In genomic region chrX:16911911-16912310, GRCm38 (mm10) we compare ENCODE assay signal across 11 mouse cellular contexts. TPM values are rescaled to one million over a fixed set of nuclear protein-coding genes. Genes with fewer than 3 reads are reported as not detected.
DNase-seq lines count a peak whose midpoint lies in the region; ATAC-seq lines count a peak whose summit lies in the region.
"Had no signal": no experiment of that assay in that cellular context is flagged by ENCODE, and none has a peak within 500 bp of the region (broad histone marks: within the 10 kb centered on the region; RNA-seq: fewer than 3 reads in every experiment).

No protein-coding gene starts in this region.

- H3K9ac ChIP-seq in heart, embryonic 16.5 days (ENCODE audit: low read length): no peak overlapping the region
- H3K9ac ChIP-seq in neural tube, embryonic 11.5 days (ENCODE audit: low read length): no peak overlapping the region
- no peak overlapping the region for H3K9ac ChIP-seq in limb, embryonic 12.5 days (replicated peaks)
- H3K9ac ChIP-seq in stomach, embryonic 16.5 days (ENCODE audit: low read length): no peak overlapping the region

- H3K27ac ChIP-seq in heart, embryonic 16.5 days (ENCODE audit: low read length): no peak overlapping the region
- H3K27ac ChIP-seq in neural tube, embryonic 11.5 days (ENCODE audit: low read depth, low read length): no peak overlapping the region; the same call in 1 of the 2 replicates
- H3K27ac ChIP-seq in limb, embryonic 12.5 days: no peak overlapping the region
- H3K27ac ChIP-seq in stomach, embryonic 16.5 days (ENCODE audit: low read length): no peak overlapping the region

- DNase-seq in heart, postnatal 14 days: no peak
- DNase-seq in neural tube, embryonic 11.5 days (ENCODE audit: low spot score): no peak
- DNase-seq in neural tube, embryonic 10.5 days (ENCODE audit: extremely low spot score, low spot score): no peak
- no peak for DNase-seq in adrenal gland, adult (ENCODE audit: inconsistent age in 2 of 2, low spot score in 1 of 2)
- no peak for DNase-seq in urinary bladder, postnatal 25 days (ENCODE audit: low spot score)
- DNase-seq: heart, postnatal 36 days had no signal

- ATAC-seq in heart, embryonic 16.5 days (replicated peaks; ENCODE audit: extremely low read depth, insufficient read depth, low FRiP score): no peak
- no peak for ATAC-seq in neural tube, embryonic 11.5 days (ENCODE audit: insufficient read depth, low FRiP score, low TSS enrichment)
- ATAC-seq in limb, embryonic 12.5 days (ENCODE audit: insufficient number of reproducible peaks, insufficient read depth, low FRiP score, low TSS enrichment, low read depth): no peak
- no peak for ATAC-seq in stomach, embryonic 16.5 days (ENCODE audit: insufficient read depth, low FRiP score)
- ATAC-seq: CD4-positive, CD25-positive, alpha-beta regulatory T cell, adult 4 months had no signal

- H3K4me3 ChIP-seq in heart, embryonic 16.5 days (ENCODE audit: low read length): peak overlapping the region; percentile 30; the same call in 1 of the 2 replicates
- H3K4me3 ChIP-seq in neural tube, embryonic 11.5 days (ENCODE audit: low read depth, low read length): no peak overlapping the region; the same call in 1 of the 2 replicates
- H3K4me3 ChIP-seq in limb, embryonic 12.5 days (replicated peaks): no peak overlapping the region
- 0 out of 2 replicates have a peak overlapping the region, but pooled peaks have one; percentile 8 for H3K4me3 ChIP-seq in stomach, embryonic 16.5 days (replicated peaks; ENCODE audit: low read length)
- H3K4me3 ChIP-seq: megakaryocyte, embryonic 14.5 days had no signal

- H3K9me3 ChIP-seq in heart, embryonic 16.5 days (replicated peaks; ENCODE audit: control insufficient read depth, low read length): no peaks in the 10 kb centered on the region
- H3K9me3 ChIP-seq in neural tube, embryonic 11.5 days (ENCODE audit: control insufficient read depth, low read length): no peaks in the 10 kb centered on the region
- no peaks in the 10 kb centered on the region for H3K9me3 ChIP-seq in limb, embryonic 12.5 days
- H3K9me3 ChIP-seq in stomach, embryonic 16.5 days (replicated peaks; ENCODE audit: control insufficient read depth, low read length): no peaks in the 10 kb centered on the region

- H3K4me2 ChIP-seq in heart, embryonic 16.5 days (ENCODE audit: low read depth, low read length): peak overlapping the region; percentile 51
- H3K4me2 ChIP-seq in neural tube, embryonic 11.5 days (ENCODE audit: low read depth): peak overlapping the region; percentile 39
- H3K4me2 ChIP-seq in limb, embryonic 12.5 days: peak overlapping the region; percentile 46; the same call in 1 of the 2 replicates
- H3K4me2 ChIP-seq in stomach, embryonic 16.5 days (ENCODE audit: low read depth, low read length): peak overlapping the region; percentile 45; the same call in 1 of the 2 replicates

- 47% methylated on average over 4 of the region's 4 CpGs for WGBS in heart, embryonic 16.5 days
- WGBS in neural tube, embryonic 11.5 days: 38% methylated on average over 4 of the region's 4 CpGs
- 54% methylated on average over 4 of the region's 4 CpGs for WGBS in limb, embryonic 12.5 days
- 49% methylated on average over 4 of the region's 4 CpGs for WGBS in stomach, embryonic 16.5 days

- intact Hi-C loops in heart, postnatal 14 days (cut with DNase I): no loop called here

- no peaks in the 10 kb centered on the region for H3K36me3 ChIP-seq in heart, embryonic 16.5 days (ENCODE audit: control insufficient read depth, insufficient read depth)
- H3K36me3 ChIP-seq in neural tube, embryonic 11.5 days (ENCODE audit: control insufficient read depth, insufficient read depth, low read length): no peaks in the 10 kb centered on the region
- H3K36me3 ChIP-seq in limb, embryonic 12.5 days: no peaks in the 10 kb centered on the region
- H3K36me3 ChIP-seq in stomach, embryonic 16.5 days (ENCODE audit: control insufficient read depth, insufficient read depth, low read length): no peaks in the 10 kb centered on the region

- no peaks in the 10 kb centered on the region for H3K4me1 ChIP-seq in heart, embryonic 16.5 days (ENCODE audit: control insufficient read depth, insufficient read depth, low read length)
- H3K4me1 ChIP-seq in neural tube, embryonic 11.5 days (ENCODE audit: control insufficient read depth, insufficient read depth, low read length): no peaks in the 10 kb centered on the region
- H3K4me1 ChIP-seq in limb, embryonic 12.5 days (replicated peaks): no peaks in the 10 kb centered on the region
- H3K4me1 ChIP-seq in stomach, embryonic 16.5 days (ENCODE audit: control insufficient read depth, insufficient read depth, low read length): no peaks in the 10 kb centered on the region
- H3K4me1 ChIP-seq: megakaryocyte, embryonic 14.5 days had no signal

- no peaks in the 10 kb centered on the region for H3K27me3 ChIP-seq in heart, embryonic 16.5 days (ENCODE audit: control insufficient read depth, insufficient read depth, low read length)
- H3K27me3 ChIP-seq in neural tube, embryonic 11.5 days (ENCODE audit: control insufficient read depth, insufficient read depth, low read length): no peaks in the 10 kb centered on the region
- H3K27me3 ChIP-seq in limb, embryonic 12.5 days: peaks cover 13% of the 10 kb centered on the region
- H3K27me3 ChIP-seq in stomach, embryonic 16.5 days (ENCODE audit: control insufficient read depth, insufficient read depth, low read length): no peaks in the 10 kb centered on the region

RNA-seq across cellular contexts. Expression of gene Ndp, which starts 0.3 kb away (rescaled TPM):
- polyA plus RNA-seq in heart, embryonic 16.5 days (2015; fragmentation: Nextera tagmentation; extraction: Ambion mirVana): 0.75 and 0.79 TPM in 2 replicates
- under 1 TPM in 1 of 2 experiments, not detected in 1; 0.14 TPM for total RNA-seq in heart, postnatal 14 days (2021)
- 7.7 and 8.4 TPM in 2 replicates for polyA plus RNA-seq in neural tube, embryonic 11.5 days (2014; fragmentation: Nextera tagmentation; extraction: Ambion mirVana)
- polyA plus RNA-seq in limb, embryonic 12.5 days (2016; fragmentation: Nextera tagmentation; extraction: Ambion mirVana): 0.81 and 0.85 TPM in 2 replicates
- polyA plus RNA-seq in stomach, embryonic 16.5 days (2015; fragmentation: Nextera tagmentation; extraction: Ambion mirVana): 0.53 and 0.60 TPM in 2 replicates
- total RNA-seq: heart, postnatal 36 days had no signal
- polyA plus RNA-seq: CD4-positive, CD25-positive, alpha-beta regulatory T cell, adult 4 months had no signal

Comparison
In these comparisons a context has a peak if more than half of its experiments do, and no peak if none do; other contexts are left out.
1. H3K4me3 ChIP-seq: peak in heart, embryonic 16.5 days (single experiment) and stomach, embryonic 16.5 days (single experiment); none in neural tube, embryonic 11.5 days (single experiment) and limb, embryonic 12.5 days (single experiment).
2. Peak in every context shown above with its lines, with median percentiles within 50 percentile points of each other: H3K4me2 ChIP-seq.